In the genomic region with DNA sequence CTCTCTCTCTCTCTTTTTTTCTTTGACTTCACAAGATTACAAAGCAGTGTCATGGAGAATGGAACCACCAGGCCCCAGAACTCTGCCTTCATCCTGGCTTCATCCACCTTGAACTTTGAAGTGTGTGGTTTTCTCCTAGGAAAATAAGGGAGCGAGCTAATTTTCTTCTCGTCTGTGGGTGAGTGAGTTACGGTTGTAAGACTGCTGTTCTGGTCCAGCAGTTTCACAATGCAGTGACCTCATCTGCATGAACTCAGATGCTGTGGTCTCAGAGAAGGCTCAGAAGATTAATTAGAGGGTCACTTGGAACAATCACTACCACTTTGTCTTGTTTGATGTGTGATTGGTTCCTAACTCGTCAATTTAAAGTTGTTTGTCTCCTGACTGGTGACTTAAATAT, we compare ENCODE assay signal across 16 mouse cellular contexts.
"Had no signal": no experiment of that assay in that cellular context is flagged by ENCODE, and none has a peak within 500 bp of the region (broad histone marks: within the 10 kb centered on the region; RNA-seq: fewer than 3 reads in every experiment).

No protein-coding gene starts in this region.

- ATAC-seq: liver, postnatal 0 days; midbrain, embryonic 15.5 days had no signal

- H3K4me3 ChIP-seq: limb, embryonic 12.5 days; liver, embryonic 13.5 days; lung, embryonic 15.5 days; megakaryocyte, embryonic 14.5 days; midbrain, embryonic 15.5 days; neural tube, embryonic 13.5 days had no signal

- H3K36me3 ChIP-seq: limb, embryonic 12.5 days; liver, embryonic 13.5 days; lung, embryonic 15.5 days; midbrain, embryonic 15.5 days; neural tube, embryonic 13.5 days had no signal

- H3K27me3 ChIP-seq: limb, embryonic 12.5 days; liver, embryonic 13.5 days; lung, embryonic 15.5 days; megakaryocyte, embryonic 14.5 days; midbrain, embryonic 15.5 days; neural tube, embryonic 13.5 days had no signal

- H3K27ac ChIP-seq: limb, embryonic 12.5 days; liver, embryonic 13.5 days; lung, embryonic 15.5 days; macrophage; midbrain, embryonic 15.5 days; neural tube, embryonic 13.5 days; stomach, postnatal 0 days had no signal

- H3K4me2 ChIP-seq: limb, embryonic 12.5 days; liver, embryonic 13.5 days; lung, embryonic 15.5 days; midbrain, embryonic 11.5 days; midbrain, embryonic 15.5 days; neural tube, embryonic 13.5 days had no signal

- H3K9me3 ChIP-seq: limb, embryonic 12.5 days; liver, embryonic 13.5 days; lung, embryonic 15.5 days; megakaryocyte, embryonic 14.5 days; midbrain, embryonic 15.5 days; neural tube, embryonic 13.5 days had no signal

- H3K9ac ChIP-seq: limb, embryonic 12.5 days; liver, embryonic 13.5 days; liver, postnatal 0 days; lung, embryonic 15.5 days; midbrain, embryonic 15.5 days; neural tube, embryonic 13.5 days had no signal

- H3K4me1 ChIP-seq: limb, embryonic 12.5 days; liver, embryonic 13.5 days; lung, embryonic 15.5 days; midbrain, embryonic 15.5 days; neural tube, embryonic 13.5 days had no signal

- DNase-seq: layer of hippocampus, adult 9-11 months; liver; liver, embryonic 13.5 days; liver, postnatal 0 days; lung, postnatal 14 days; right cerebral cortex, adult 18-20 months; right cerebral cortex, postnatal 25 days; thymus, postnatal 4 days had no signal
